Mouse (Mus musculus) G1E (cell line): ENCODE measurements around the gene Atp8a1.

Experiments
- CTCF ChIP-seq: IDR thresholded peaks from 2 replicates; pipeline ENCODE4 v1.5.1; 2012; ENCODE audit warnings: low read depth, low read length, inconsistent platforms, mixed read lengths
- GATA1 ChIP-seq: IDR thresholded peaks from 2 replicates; pipeline ENCODE4 v1.6.1; 2012; ENCODE audit warnings: borderline replicate concordance, low read length, inconsistent platforms, mixed read lengths
- GATA2 ChIP-seq: IDR thresholded peaks from 2 replicates; pipeline ENCODE4 v1.6.1; 2012; ENCODE audit warnings: low read depth, low read length, inconsistent platforms, borderline replicate concordance
- POLR2AphosphoS5 ChIP-seq: IDR thresholded peaks from 2 replicates; pipeline ENCODE4 v1.6.1; 2012; ENCODE audit warnings: low read depth, low read length, inconsistent platforms; ENCODE audit not compliant: insufficient replicate concordance

DNA sequence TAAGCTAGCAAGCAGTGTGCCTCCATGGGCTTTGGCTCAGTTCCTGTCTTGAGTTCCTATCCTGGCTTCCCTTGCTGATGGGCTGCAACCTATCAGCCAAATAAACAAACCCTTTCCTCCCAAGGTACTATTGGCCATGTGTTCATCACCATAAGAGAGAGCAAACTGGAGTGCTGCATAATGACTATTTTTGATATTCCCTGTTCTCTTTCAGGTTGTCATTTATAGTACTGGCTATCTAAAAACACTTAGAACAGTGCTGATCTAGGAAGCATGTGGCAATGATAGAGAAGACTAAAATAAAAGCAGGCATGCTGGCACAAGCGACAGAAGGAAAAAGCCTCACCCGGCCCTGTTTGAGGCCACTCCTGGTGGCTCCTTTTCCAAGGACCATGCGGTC, 149.1 kb downstream of the Atp8a1 start:
- TF ChIP-seq POLR2AphosphoS5, result no peak
- no peak for TF ChIP-seq GATA1
- TF ChIP-seq CTCF, result no peak
- TF ChIP-seq GATA2, result no peak
